Mouse (Mus musculus) testis, adult 2 months (tissue): ENCODE data around the gene Plcd3. TPM values are rescaled to one million over a fixed set of nuclear protein-coding genes. Genes with fewer than 3 reads are reported as not detected.

Source experiments
- H3K27ac ChIP-seq: fragments of 200-500 bp; 2 replicates; pipeline ENCODE4 v1.5.1; 2012; ENCODE audit warnings: low read depth, low read length; ENCODE audit not compliant: control insufficient read depth, insufficient read depth
- H3K27me3 ChIP-seq: fragments of 200-500 bp; 2 replicates; pipeline ENCODE4 v1.6.1; 2012; ENCODE audit warnings: mild to moderate bottlenecking, low read length, moderate library complexity; ENCODE audit not compliant: control insufficient read depth, insufficient read depth
- H3K36me3 ChIP-seq: fragments of 200-500 bp; 2 replicates; pipeline ENCODE4 v1.6.1; 2012; ENCODE audit warnings: mild to moderate bottlenecking, low read length; ENCODE audit not compliant: control insufficient read depth, insufficient read depth
- H3K4me1 ChIP-seq: fragments of 200-500 bp; 2 replicates; pipeline ENCODE4 v1.6.1; 2012; ENCODE audit warnings: low read length; ENCODE audit not compliant: control insufficient read depth, insufficient read depth
- H3K4me3 ChIP-seq: fragments of 200-500 bp; 2 replicates; pipeline ENCODE4 v1.5.1; 2012; ENCODE audit warnings: low read depth, mild to moderate bottlenecking, low read length, moderate library complexity, mixed read lengths; ENCODE audit not compliant: control insufficient read depth
- CTCF ChIP-seq: fragments of 200-500 bp; IDR thresholded peaks from 2 replicates; pipeline ENCODE4 v1.5.1; 2012; ENCODE audit warnings: low read depth, mild to moderate bottlenecking, inconsistent platforms, low read length, moderate library complexity; ENCODE audit not compliant: control insufficient read depth, insufficient read depth, insufficient replicate concordance
- POLR2A ChIP-seq: fragments of 200-500 bp; IDR thresholded peaks from 2 replicates; pipeline ENCODE4 v1.6.1; 2012; ENCODE audit warnings: low read depth, mild to moderate bottlenecking, inconsistent platforms, low read length, moderate library complexity; ENCODE audit not compliant: control insufficient read depth
- polyA plus RNA-seq: library from polyadenylated mRNA; depleted of rRNA; stranded (reverse); fragments of >200 nt; gene quantifications from 2 replicates; pipeline ENCODE4 v1.2.3, GENCODE M21; 2012

The Plcd3 gene
- polyA plus RNA-seq, 1 experiment, result 5.5 TPM

- TF ChIP-seq POLR2A, result no peak
- H3K27me3 ChIP-seq, result no peaks in the 10 kb centered on the region
- peaks cover 6% of the 10 kb centered on the region for H3K36me3 ChIP-seq
- H3K27ac ChIP-seq, result no peak overlapping the region
- no peaks in the 10 kb centered on the region for H3K4me1 ChIP-seq
- no peak overlapping the region for H3K4me3 ChIP-seq
Measured at GRCm38 (mm10) chr11:103042828-103043227, 58.6 kb downstream of the Plcd3 start.

- Histone ChIP-seq H3K36me3 (no peaks in the 10 kb centered on the region; the same call in 1 of the 2 replicates), H3K4me3 (no peak overlapping the region), H3K27me3 (no peaks in the 10 kb centered on the region), H3K4me1 (no peaks in the 10 kb centered on the region), H3K27ac (no peak overlapping the region)
- no peak for TF ChIP-seq CTCF
- TF ChIP-seq POLR2A, result no peak
Measured at GRCm38 (mm10) chr11:103038037-103038436, 63.4 kb downstream of the Plcd3 start.

- H3K4me1 ChIP-seq, result no peaks in the 10 kb centered on the region
- TF ChIP-seq POLR2A (no peak), CTCF (no peak)
- no peaks in the 10 kb centered on the region for H3K27me3 ChIP-seq
- no peaks in the 10 kb centered on the region for H3K36me3 ChIP-seq
- no peak overlapping the region for H3K4me3 ChIP-seq
- H3K27ac ChIP-seq, result no peak overlapping the region
Measured at GRCm38 (mm10) chr11:103036881-103037465, 64.5 kb downstream of the Plcd3 start.

- Histone ChIP-seq H3K4me1 (no peaks in the 10 kb centered on the region), H3K36me3 (no peaks in the 10 kb centered on the region), H3K4me3 (no peak overlapping the region), H3K27me3 (no peaks in the 10 kb centered on the region), H3K27ac (no peak overlapping the region)
- TF ChIP-seq CTCF (no peak), POLR2A (no peak)
Measured at GRCm38 (mm10) chr11:103035007-103035406, 66.5 kb downstream of the Plcd3 start.

GRCm38 (mm10) chr11:103033030-103033429, 68.4 kb downstream of the Plcd3 start:
- H3K4me3 ChIP-seq, result no peak overlapping the region
- no peak for TF ChIP-seq CTCF
- no peak for TF ChIP-seq POLR2A
- no peaks in the 10 kb centered on the region for H3K36me3 ChIP-seq
- peak overlapping the region; percentile 6; the same call in 1 of the 2 replicates for H3K27ac ChIP-seq
- no peaks in the 10 kb centered on the region; the same call in 1 of the 2 replicates for H3K4me1 ChIP-seq
- no peaks in the 10 kb centered on the region for H3K27me3 ChIP-seq

- TF ChIP-seq POLR2A (peak; percentile 92), CTCF (no peak)
- Histone ChIP-seq H3K27ac (peak within 1 kb of the TSS; percentile 96), H3K4me1 (no peaks in the 10 kb centered on the region; the same call in 1 of the 2 replicates), H3K27me3 (no peaks in the 10 kb centered on the region), H3K4me3 (peak within 1 kb of the TSS; percentile 97), H3K36me3 (peaks cover 3% of the 10 kb centered on the region; the same call in 1 of the 2 replicates)
Measured at GRCm38 (mm10) chr11:103028176-103028891, 73.1 kb downstream of the Plcd3 start, which contains the start of the genes Nmt1 and Dcakd. Nmt1 (plus strand) TSS chr11:103028190. Dcakd (minus strand) TSS chr11:103028333.

- Histone ChIP-seq H3K4me3 (peak overlapping the region; percentile 97), H3K27me3 (no peaks in the 10 kb centered on the region), H3K4me1 (no peaks in the 10 kb centered on the region; the same call in 1 of the 2 replicates), H3K27ac (peak overlapping the region; percentile 96), H3K36me3 (peaks cover 3% of the 10 kb centered on the region; the same call in 1 of the 2 replicates)
- TF ChIP-seq CTCF (no peak), POLR2A (no peak)
Measured at GRCm38 (mm10) chr11:103027570-103028175, 73.8 kb downstream of the Plcd3 start.
